Mouse (Mus musculus) megakaryocyte, embryonic 14.5 days (primary cell): ENCODE results near the gene Atp2b2.

ENCODE experiments used
- FLI1 ChIP-seq: IDR thresholded peaks from 2 replicates; pipeline ENCODE4 v1.6.1; 2012; ENCODE audit warnings: low read length, inconsistent platforms, mixed read lengths
- GATA1 ChIP-seq: IDR thresholded peaks from 3 replicates; pipeline ENCODE4 v1.6.1; 2012; ENCODE audit warnings: mixed read lengths, low read length, inconsistent platforms, borderline replicate concordance

- TF ChIP-seq GATA1 = no peak
- TF ChIP-seq FLI1 = no peak
Measured at GRCm38 (mm10) chr6:113884806-113885205, 157.6 kb downstream of the Atp2b2 start.
